Mouse (Mus musculus) heart, postnatal 0 days (tissue): ENCODE results near the gene Enox1.

ENCODE experiments used
- CTCF ChIP-seq: IDR thresholded peaks from 2 replicates; pipeline ENCODE4 v1.5.1; 2016; ENCODE audit warnings: antibody characterized with exemption, control low read depth, low read depth
- EP300 ChIP-seq: IDR thresholded peaks from 2 replicates; pipeline ENCODE4 v1.6.1; 2016; ENCODE audit warnings: antibody characterized with exemption, low read depth

DNA sequence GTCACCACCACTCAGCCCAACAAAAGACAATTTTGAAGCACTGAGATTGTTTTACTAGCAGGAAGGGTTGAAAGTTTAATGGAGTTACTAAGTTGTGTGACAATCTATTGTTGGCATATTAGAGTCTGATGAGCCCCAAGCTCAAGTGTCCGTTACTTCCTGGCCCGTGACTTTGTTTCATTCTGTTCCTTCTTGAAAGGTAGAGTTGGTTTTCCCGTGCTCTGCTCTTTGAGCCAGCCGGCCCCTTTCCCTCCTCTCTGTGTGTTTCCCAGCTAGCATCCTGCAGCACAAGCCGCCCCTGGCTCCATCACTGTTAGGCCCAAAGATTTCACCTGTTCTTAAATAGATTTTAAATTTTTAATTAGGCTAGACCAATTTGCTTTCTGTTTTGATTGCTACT lies 26.9 kb downstream of the Enox1 start:
- TF ChIP-seq EP300 (no peak), CTCF (no peak)
